Mouse (Mus musculus): ENCODE measurements around the gene Ncmap.

DNA sequence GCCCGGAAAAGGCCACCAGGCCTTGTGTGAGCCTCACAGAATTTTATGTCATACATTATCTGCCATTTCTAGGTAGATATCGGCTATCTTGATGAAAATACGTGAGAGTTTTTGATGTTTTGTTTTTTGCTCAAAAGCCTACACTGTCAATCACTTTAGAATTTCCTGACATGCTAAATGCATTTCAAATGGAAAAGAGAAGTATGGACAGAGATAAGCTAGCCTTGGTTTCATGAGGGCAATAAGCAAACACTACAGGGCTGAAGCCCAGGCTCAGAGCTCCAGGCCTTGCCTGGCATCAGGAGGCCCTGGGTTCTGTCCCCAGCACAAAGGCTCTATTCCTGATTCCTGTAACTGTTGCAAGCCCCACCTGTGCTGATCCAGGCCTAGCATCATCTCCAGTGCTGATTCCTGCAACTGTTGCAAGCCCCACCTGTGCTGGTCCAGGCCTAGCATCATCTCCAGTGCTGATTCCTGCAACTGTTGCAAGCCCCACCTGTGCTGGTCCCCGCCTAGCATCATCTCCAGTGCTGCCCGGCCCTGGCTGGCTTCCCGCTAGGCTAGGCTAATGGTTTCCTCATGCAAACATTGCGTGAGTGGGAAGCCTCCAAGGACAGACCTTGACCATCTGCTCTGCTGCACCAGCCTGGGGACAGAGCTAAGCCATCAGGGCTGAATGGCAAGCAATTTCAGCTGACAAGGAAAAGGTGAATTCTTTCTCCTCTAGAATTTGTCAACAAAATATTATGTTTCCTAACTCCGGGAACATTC lies 32.1 kb upstream of the Ncmap start:
- TF ChIP-seq CTCF (IDR thresholded peaks at IDR 0.05; ENCODE audit: extremely low read depth, insufficient read depth, low read length) = no peak
- no peak for TF ChIP-seq POLR2A (IDR thresholded peaks at IDR 0.05; ENCODE audit: extremely low read depth, insufficient read depth, low read length)

All from cortical plate, adult 2 months (tissue).